Mouse (Mus musculus) CD4-positive, CD25-positive, alpha-beta regulatory T cell, adult 2 months (primary cell): ENCODE measurements around the gene Ankle1.
"Not testable (repeated sequence)": the region's sequence is repeated elsewhere in the genome, so short reads cannot be mapped to it uniquely, and the experiment has no call there.

Experiments
- DNase-seq: peaks from one replicate; pipeline ENCODE4 v3.0.0-alpha.2; 2012; ENCODE audit warnings: low read depth, low spot score

Ankle1 gene

DNA sequence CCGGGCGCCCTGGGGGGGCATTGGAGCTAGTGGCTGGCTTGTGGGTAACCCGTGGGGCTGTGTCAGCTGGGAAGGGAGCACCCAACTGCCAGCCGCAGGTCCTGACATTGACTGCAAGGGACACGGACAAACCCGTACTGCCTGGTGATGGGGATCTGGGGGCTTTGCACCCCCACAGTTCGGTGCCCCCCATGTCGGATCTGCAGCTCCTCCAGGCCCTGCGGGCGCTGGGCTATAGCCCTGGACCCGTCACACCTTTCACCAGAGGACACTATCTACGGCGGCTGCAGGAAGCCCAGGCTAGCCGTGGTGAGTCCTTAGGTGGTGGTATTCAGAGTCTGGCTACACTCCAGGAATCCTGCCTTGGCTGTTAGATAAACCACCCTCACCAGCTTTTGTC lies 1.6 kb downstream of the Ankle1 start:
- no peak for DNase-seq

DNA sequence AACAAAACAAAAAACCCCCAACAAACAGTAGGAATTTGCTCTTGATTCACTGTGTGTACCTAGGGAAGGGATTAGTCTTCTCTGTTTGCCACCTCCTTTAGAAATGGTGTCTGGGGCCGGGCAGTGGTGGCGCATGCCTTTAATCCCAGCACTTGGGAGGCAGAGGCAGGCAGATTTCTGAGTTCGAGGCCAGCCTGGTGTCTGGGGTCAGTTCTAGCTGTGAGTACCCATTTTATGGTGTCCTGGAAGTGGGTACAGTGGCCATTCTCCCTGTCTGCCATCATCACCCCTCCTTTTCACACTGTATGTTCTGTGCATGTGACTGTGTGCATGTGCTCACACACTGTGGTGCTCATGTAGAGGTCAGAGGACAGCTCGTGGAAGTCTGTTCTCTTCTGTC lies 2.4 kb downstream of the Ankle1 start:
- no peak for DNase-seq

DNA sequence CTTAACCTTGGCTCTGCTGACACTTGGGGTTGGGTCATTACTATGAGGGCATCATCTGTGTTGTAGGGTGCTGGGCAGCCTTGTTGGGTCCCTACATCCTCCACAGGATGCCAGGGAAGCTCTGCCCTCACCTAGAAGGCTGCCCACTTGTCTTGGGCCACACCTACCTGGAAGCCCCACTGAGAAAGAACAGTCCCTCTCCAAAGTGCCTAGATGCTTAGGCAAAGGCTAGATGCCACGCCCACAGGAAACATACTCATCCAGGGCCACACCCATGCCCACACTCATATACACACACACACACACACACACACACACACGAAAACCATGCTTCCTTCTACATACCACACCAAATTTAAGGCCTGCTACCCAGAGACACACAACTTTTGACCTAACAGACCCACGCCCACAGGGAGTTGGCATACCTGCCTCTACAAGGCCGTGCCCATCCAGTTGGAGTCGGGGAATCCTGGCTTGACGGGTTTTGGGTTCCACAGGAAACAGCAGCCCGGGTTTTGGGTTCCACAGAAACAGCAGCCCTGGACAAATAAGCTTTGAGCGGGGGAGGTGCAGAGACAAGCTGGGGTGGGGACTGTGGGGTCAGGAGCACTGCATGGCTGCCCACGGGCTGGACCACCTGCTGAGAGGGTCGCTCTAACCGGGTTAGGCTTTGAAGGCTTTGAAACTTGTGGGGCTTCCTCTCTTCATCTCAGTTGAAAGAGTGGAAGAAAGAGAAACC lies 5.9 kb downstream of the Ankle1 start:
- DNase-seq: peak; percentile 66

DNA sequence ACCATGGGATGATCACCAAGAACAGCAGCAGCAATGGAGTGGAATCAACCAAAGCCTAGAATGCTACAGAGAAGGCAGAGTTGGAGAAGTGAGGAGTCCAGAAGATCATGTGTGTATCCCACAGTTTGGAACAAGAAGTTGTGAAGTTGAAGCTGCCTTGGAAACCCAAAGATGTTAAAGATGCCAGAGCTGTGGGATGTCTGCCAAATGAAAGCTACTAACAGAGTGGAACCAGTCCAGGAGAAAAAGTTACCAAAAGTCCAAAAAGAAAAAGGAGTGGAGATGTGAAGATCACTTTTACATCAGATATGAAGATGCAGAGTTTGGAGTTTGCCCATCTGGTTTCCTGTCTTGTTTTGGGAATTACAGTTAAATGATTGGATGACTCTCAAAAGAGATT lies 16.3 kb downstream of the Ankle1 start:
- no peak for DNase-seq

DNA sequence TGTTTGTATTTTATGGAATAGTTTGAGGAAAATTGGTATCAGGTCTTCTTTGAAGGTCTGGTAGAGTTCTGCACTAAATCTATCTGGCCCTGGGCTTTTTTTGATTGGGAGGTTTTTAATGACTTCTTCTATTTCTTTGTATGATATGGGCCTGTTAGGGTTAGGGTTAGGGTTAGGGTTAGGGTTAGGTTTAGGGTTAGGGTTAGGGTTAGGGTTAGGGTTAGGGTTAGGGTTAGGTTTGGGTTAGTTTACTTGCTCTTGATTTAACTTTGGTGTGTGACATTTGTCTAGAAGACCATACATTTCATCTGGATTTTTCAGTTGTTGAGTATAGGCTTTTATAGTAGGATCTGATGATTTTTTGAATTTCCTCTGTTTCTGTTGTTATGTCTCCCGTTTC lies 27.1 kb downstream of the Ankle1 start:
- DNase-seq: not testable (repeated sequence)

DNA sequence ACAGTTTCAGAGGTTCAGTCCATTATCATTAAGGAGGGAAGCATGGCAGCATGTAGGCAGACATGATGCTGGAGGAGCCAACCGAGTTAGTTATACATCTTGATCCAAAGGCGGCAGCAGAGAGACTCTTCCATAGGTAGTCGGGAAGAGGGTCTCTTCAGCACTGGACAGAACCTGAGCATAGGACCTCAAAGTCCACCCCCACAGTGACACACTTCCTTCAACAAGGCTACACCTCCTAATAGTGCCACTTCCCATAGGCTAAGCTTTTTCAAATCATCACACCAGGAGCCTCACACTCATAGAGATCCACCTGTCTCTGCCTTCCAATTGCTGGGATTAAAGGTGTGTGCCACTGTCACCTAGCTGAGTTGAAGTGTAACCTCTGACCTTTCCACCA lies 31.2 kb downstream of the Ankle1 start:
- DNase-seq: no peak

DNA sequence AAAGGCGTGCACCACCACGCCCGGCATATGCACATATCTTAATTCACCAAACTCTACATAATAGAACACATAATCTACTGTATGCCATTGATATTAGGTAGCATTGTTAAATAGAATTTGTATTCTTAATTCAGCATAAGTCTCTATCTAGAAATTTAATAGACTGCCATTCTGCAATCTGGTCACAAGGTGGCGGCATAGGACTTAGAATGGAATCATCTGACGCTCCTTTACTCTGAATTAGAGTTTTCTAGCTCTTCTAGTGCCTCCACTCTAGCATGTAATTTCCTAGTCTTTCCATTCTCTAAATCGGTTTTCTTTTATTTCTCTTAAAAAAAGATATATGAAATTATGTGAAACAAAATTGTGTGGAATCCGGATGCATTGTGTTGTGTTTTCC lies 35.6 kb downstream of the Ankle1 start:
- peak; percentile 85 for DNase-seq

DNA sequence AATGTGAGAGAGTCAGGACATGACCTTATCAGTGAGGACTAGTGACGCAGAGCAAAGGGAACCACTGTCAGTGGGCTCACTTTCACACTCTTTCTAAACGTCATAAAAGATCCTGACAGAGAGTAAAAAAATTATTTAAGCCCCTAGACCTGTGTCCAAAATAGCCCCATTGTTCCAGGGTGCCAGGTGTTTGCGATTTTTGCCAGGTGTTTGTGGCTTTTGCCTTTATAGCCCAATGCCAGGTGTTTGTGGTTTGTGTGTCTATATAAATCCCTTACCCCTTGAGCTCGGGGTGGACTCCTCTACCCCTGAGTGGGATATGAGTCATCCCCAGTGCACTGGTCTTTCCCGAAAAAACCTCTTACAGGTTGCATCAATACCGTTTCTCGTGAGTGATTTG lies 39.3 kb downstream of the Ankle1 start:
- no peak for DNase-seq

DNA sequence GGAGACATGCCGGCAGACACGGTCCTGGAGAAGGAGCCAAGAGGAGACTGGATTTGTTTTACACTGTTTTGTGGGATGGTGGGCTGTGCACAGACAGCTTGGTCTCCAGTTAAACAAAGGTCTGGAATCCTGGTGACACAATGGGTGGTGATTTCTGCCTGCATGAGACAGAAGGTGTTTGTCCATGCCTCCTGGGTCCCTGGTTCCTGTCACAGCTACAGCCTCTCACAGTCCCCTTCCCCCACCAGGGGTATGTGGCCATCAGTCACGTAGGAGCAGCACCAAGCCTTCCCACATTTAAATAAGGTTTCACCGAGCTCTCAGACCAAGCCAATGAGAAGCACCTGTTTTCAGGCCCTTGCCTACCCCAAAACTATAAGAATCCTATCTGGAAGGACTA lies 45.5 kb downstream of the Ankle1 start:
- DNase-seq: no peak

DNA sequence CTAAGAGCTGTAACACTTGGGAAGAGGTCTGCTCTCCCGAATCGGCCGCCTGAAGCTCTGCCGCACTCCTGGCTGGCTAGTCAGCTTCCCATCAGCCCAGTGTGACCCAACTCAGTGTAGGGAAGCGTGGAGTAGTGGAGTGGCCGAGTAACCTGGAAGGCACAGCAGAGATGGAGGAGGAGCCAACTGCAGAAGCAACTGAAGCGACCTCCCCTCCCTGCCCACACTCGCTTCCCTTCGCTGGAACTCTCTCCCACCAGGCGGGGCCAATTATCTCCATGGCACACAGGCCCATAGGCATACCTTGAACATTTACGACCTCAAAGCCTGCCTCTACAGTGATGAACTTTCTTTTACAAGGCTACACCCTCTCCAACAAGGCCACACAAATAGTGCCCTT lies 46.0 kb downstream of the Ankle1 start:
- no peak for DNase-seq

DNA sequence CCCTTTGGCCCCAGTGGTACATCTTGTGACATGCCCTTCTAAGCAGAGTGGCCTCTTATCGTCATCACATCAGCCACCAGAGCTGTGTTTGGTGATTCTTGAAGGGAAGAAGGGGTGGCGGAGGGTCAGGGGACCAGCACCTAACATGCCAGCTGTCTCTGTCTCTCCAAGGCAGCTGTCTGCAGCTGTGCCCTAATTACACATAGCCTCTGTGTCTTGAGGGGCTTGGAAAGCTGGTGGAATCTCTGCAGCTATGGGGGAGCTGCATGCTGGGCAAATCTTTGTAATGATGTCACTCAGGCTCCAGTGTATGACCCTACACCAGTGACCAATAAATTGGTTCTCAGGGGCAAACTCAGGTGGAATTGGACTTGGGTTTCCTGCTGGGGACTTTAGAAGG lies 46.9 kb downstream of the Ankle1 start:
- no peak for DNase-seq

DNA sequence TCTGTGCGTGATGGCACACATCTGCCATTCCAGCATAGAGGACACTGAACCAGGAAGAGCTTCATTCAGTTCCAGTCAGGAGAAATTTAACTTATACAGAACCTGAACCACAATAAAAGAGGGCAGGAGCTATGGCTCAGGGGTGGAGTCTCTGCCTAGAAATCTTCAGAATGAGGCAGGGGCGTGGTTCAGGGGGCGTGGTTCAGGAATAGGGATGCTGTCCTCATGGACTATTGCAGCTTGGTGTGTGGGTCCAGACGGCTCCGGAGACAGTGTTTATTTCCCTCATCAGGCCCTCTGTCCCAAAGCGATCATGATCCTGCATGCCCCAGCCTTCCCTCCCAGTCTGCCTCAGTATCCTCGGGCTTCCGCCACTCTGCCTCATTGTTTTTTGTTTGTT lies 48.9 kb downstream of the Ankle1 start:
- DNase-seq: no peak

DNA sequence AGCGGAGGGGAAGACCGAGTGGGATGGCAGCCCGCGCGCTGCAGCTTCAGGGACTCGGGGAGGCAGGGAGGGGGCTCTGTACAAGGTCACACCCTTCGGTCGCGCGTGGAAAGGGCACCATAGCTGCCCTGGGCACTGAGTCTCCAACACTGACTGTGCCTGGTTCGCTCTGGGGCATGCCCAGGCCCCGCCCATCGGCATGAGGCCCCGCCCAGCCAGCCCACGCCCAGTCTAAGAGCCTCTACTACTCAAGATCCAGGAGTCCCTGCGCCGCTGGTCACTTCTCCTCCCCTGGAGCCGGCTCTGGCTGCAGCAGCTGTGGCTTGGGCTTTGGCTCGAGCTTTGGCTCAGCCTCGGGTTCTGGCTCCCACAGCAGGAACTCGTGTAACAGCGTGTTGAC lies 51.1 kb downstream of the Ankle1 start:
- DNase-seq: no peak

DNA sequence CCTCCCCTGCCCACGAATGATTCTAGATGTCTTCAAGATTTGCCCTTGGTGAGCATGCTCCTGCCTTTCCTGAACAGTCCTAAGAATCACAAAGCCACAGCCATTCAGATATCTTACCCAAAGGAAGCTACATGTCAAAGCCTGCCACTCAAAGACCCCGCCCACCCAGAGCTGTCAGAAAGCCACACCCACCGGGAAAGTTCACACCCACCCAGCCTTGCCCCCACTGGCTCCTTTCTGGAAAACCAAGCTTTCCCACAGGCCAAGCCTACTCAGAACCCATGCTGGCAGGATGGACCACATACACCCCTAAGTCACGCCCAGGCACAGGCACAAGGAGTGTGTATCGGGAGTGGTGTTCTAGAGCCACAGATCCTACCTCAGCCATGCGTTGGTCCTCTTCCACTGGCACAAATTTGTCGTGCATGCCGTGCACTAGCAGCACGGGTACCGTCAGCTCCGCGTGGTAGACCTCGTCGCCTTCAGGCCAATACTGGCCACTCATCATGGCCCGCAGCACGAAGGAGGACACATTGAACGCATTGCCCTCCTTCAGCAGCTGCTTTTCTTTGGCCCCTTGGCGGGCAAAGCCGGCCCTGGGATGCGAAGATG lies 52.0 kb downstream of the Ankle1 start:
- DNase-seq: no peak
